8 mouse cellular contexts compared by ENCODE assay signal in the genomic region with DNA sequence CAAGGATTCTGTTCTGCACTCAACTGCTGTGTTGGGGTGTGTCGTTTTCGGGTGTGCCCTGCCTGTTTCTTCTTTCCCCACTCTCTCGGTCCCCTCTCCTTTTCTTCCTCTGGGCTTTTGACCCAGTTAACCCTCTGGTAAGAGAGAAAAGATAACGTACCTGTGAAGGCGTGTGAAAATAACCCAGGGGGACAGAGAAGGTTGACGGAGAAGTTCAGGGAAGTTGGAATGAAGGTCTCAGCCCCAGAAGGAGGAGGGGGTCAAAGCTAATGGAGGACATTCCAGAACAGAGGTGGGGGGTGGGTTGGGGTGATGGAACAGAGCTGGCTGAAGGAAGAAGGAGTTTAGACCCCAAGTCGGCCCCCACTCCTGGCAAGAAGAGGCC. TPM values are rescaled to one million over a fixed set of nuclear protein-coding genes. Genes with fewer than 3 reads are reported as not detected.
DNase-seq lines count a peak whose midpoint lies in the region; ATAC-seq and TF ChIP-seq lines count a peak whose summit lies in the region.

No protein-coding gene starts in this region.

- 9% methylated on average over 7 of the region's 7 CpGs for WGBS in hindbrain, embryonic 15.5 days
- WGBS in midbrain, embryonic 16.5 days, result 4% methylated on average over 7 of the region's 7 CpGs

- peaks cover 4% of the 10 kb centered on the region; the same call in 1 of the 2 replicates for H3K36me3 ChIP-seq in hindbrain, embryonic 15.5 days
- H3K36me3 ChIP-seq in midbrain, embryonic 16.5 days (ENCODE audit: control insufficient read depth, insufficient read depth, low read length), result no peaks in the 10 kb centered on the region; the same call in 1 of the 2 replicates

- intact Hi-C loops in left cerebral cortex, adult 2 months (cut with DNase I), result no loop called here
- intact Hi-C loops in left cerebral cortex, postnatal 10 days (cut with DNase I), result no loop called here
- intact Hi-C loops in gastrocnemius, postnatal 14 days (cut with DNase I; ENCODE audit: low total_unique reads), result no loop called here

- H3K9ac ChIP-seq in hindbrain, embryonic 15.5 days, result peak overlapping the region; percentile 82
- H3K9ac ChIP-seq in midbrain, embryonic 16.5 days (ENCODE audit: low read depth, low read length), result peak overlapping the region; percentile 85

- no peak for DNase-seq in left cerebral cortex, adult 2 months (ENCODE audit: extremely low spot score in 1 of 2, low spot score in 2 of 2)
- DNase-seq in left cerebral cortex, postnatal 10 days (ENCODE audit: extremely low spot score in 1 of 2, low spot score in 2 of 2), result no peak
- no peak for DNase-seq in urinary bladder, adult 18-20 months (ENCODE audit: low spot score in 2 of 2)
- no peak for DNase-seq in kidney, postnatal 4 days
- DNase-seq in gastrocnemius, postnatal 14 days, result no peak

- peak overlapping the region; percentile 71 for H3K4me3 ChIP-seq in left cerebral cortex, adult 2 months
- H3K4me3 ChIP-seq in brown adipose tissue, adult 24 weeks (ENCODE audit: insufficient read depth, low read depth, low read length), result peak overlapping the region; percentile 78
- H3K4me3 ChIP-seq in hindbrain, embryonic 15.5 days, result peak overlapping the region; percentile 67
- H3K4me3 ChIP-seq in midbrain, embryonic 16.5 days (ENCODE audit: low read depth, low read length), result peak overlapping the region; percentile 74

- no peak for ATAC-seq in hindbrain, embryonic 15.5 days (ENCODE audit: low FRiP score, low read depth)
- ATAC-seq in midbrain, embryonic 16.5 days, result no peak

- H3K4me1 ChIP-seq in brown adipose tissue, adult 24 weeks (ENCODE audit: control insufficient read depth, insufficient read depth, insufficient read length, low read length), result peaks cover 6% of the 10 kb centered on the region; the same call in 1 of the 2 replicates
- H3K4me1 ChIP-seq in hindbrain, embryonic 15.5 days (replicated peaks), result peaks cover 78% of the 10 kb centered on the region
- peaks cover 58% of the 10 kb centered on the region for H3K4me1 ChIP-seq in midbrain, embryonic 16.5 days (ENCODE audit: control insufficient read depth, insufficient read depth, low read length)

- H3K4me2 ChIP-seq in hindbrain, embryonic 15.5 days, result peak overlapping the region; percentile 90
- H3K4me2 ChIP-seq in midbrain, embryonic 16.5 days (ENCODE audit: low read length), result peak overlapping the region; percentile 95

- no peaks in the 10 kb centered on the region for H3K27me3 ChIP-seq in hindbrain, embryonic 15.5 days
- H3K27me3 ChIP-seq in midbrain, embryonic 16.5 days (ENCODE audit: control insufficient read depth, insufficient read depth, low read depth, low read length), result no peaks in the 10 kb centered on the region

- 0 out of 2 replicates have a peak, but pooled peaks cover 2% of the 10 kb centered on the region for H3K9me3 ChIP-seq in hindbrain, embryonic 15.5 days
- no peaks in the 10 kb centered on the region; the same call in 1 of the 2 replicates for H3K9me3 ChIP-seq in midbrain, embryonic 16.5 days (replicated peaks; ENCODE audit: control insufficient read depth, low read length, poor library complexity, severe bottlenecking)

- TF ChIP-seq CTCF in left cerebral cortex, adult 2 months (IDR thresholded peaks at IDR 0.05), result no peak

- H3K27ac ChIP-seq in left cerebral cortex, adult 2 months, result peak overlapping the region; percentile 76
- H3K27ac ChIP-seq in brown adipose tissue, adult 24 weeks (replicated peaks; ENCODE audit: low read depth, low read length), result peak overlapping the region; percentile 99
- peak overlapping the region; percentile 75 for H3K27ac ChIP-seq in hindbrain, embryonic 15.5 days (replicated peaks)
- peak overlapping the region; percentile 95; the same call in 1 of the 2 replicates for H3K27ac ChIP-seq in midbrain, embryonic 16.5 days (ENCODE audit: low read length)

RNA-seq across cellular contexts. Expression of a gene that starts 3.6 kb away (rescaled TPM):
- 10 to 100 TPM in 1 of 2 experiments, 1 to 10 TPM in 1; 8.5 to 10.8 TPM for total RNA-seq in left cerebral cortex, adult 2 months (2021)
- 10 to 100 TPM; 20.6 to 23.6 TPM for total RNA-seq in left cerebral cortex, postnatal 10 days (2021)
- polyA plus RNA-seq in brown adipose tissue, adult 24 weeks (2012; ENCODE audit: insufficient read depth, insufficient read length, missing spikeins), result 7.4 and 8.8 TPM in 2 replicates
- polyA plus RNA-seq in hindbrain, embryonic 15.5 days (2015; fragmentation: Nextera tagmentation; extraction: Ambion mirVana), result 21.1 and 24.7 TPM in 2 replicates
- 18.4 and 18.8 TPM in 2 replicates for polyA plus RNA-seq in midbrain, embryonic 16.5 days (2015; fragmentation: Nextera tagmentation; extraction: Ambion mirVana)
- 10 to 100 TPM; 13.4 to 13.7 TPM for total RNA-seq in gastrocnemius, postnatal 14 days (2021)

RNA-seq across cellular contexts. Expression of a gene that starts 7.8 kb away (rescaled TPM):
- total RNA-seq in left cerebral cortex, adult 2 months (2021), result 1 to 10 TPM; 2.1 to 4.1 TPM
- 10 to 100 TPM in 1 of 2 experiments, 1 to 10 TPM in 1; 6.0 to 11.8 TPM for total RNA-seq in left cerebral cortex, postnatal 10 days (2021)
- polyA plus RNA-seq in brown adipose tissue, adult 24 weeks (2012; ENCODE audit: insufficient read depth, insufficient read length, missing spikeins), result 1.4 and 2.8 TPM in 2 replicates
- 22.1 and 22.6 TPM in 2 replicates for polyA plus RNA-seq in hindbrain, embryonic 15.5 days (2015; fragmentation: Nextera tagmentation; extraction: Ambion mirVana)
- 13.5 and 14.6 TPM in 2 replicates for polyA plus RNA-seq in midbrain, embryonic 16.5 days (2015; fragmentation: Nextera tagmentation; extraction: Ambion mirVana)
- 1 to 10 TPM; 4.8 TPM for total RNA-seq in gastrocnemius, postnatal 14 days (2021)

RNA-seq across cellular contexts. Expression of a gene that starts 10.7 kb away (rescaled TPM):
- total RNA-seq in left cerebral cortex, adult 2 months (2021), result 10 to 100 TPM; 30.0 to 39.7 TPM
- total RNA-seq in left cerebral cortex, postnatal 10 days (2021), result 10 to 100 TPM; 29.1 to 31.0 TPM
- polyA plus RNA-seq in brown adipose tissue, adult 24 weeks (2012; ENCODE audit: insufficient read depth, insufficient read length, missing spikeins), result 17.0 and 26.4 TPM in 2 replicates
- 30.8 and 32.4 TPM in 2 replicates for polyA plus RNA-seq in hindbrain, embryonic 15.5 days (2015; fragmentation: Nextera tagmentation; extraction: Ambion mirVana)
- 28.4 and 30.5 TPM in 2 replicates for polyA plus RNA-seq in midbrain, embryonic 16.5 days (2015; fragmentation: Nextera tagmentation; extraction: Ambion mirVana)
- total RNA-seq in gastrocnemius, postnatal 14 days (2021), result 10 to 100 TPM; 10.5 to 11.9 TPM

RNA-seq across cellular contexts. Expression of a gene that starts 27.6 kb away (rescaled TPM):
- 10 to 100 TPM; 14.6 to 17.8 TPM for total RNA-seq in left cerebral cortex, adult 2 months (2021)
- total RNA-seq in left cerebral cortex, postnatal 10 days (2021), result 10 to 100 TPM; 12.5 to 19.1 TPM
- polyA plus RNA-seq in brown adipose tissue, adult 24 weeks (2012; ENCODE audit: insufficient read depth, insufficient read length, missing spikeins), result 3.0 and 3.3 TPM in 2 replicates
- polyA plus RNA-seq in hindbrain, embryonic 15.5 days (2015; fragmentation: Nextera tagmentation; extraction: Ambion mirVana), result 10.0 and 10.5 TPM in 2 replicates
- 8.6 and 10.3 TPM in 2 replicates for polyA plus RNA-seq in midbrain, embryonic 16.5 days (2015; fragmentation: Nextera tagmentation; extraction: Ambion mirVana)
- 1 to 10 TPM; 5.4 to 6.9 TPM for total RNA-seq in gastrocnemius, postnatal 14 days (2021)

RNA-seq across cellular contexts. Expression of a gene that starts 28.3 kb away (rescaled TPM):
- 10 to 100 TPM; 58.9 to 59.3 TPM for total RNA-seq in left cerebral cortex, adult 2 months (2021)
- total RNA-seq in left cerebral cortex, postnatal 10 days (2021), result 10 to 100 TPM; 61.5 to 72.4 TPM
- 125 and 142 TPM in 2 replicates for polyA plus RNA-seq in brown adipose tissue, adult 24 weeks (2012; ENCODE audit: insufficient read depth, insufficient read length, missing spikeins)
- 63.7 and 68.6 TPM in 2 replicates for polyA plus RNA-seq in hindbrain, embryonic 15.5 days (2015; fragmentation: Nextera tagmentation; extraction: Ambion mirVana)
- 63.9 and 76.4 TPM in 2 replicates for polyA plus RNA-seq in midbrain, embryonic 16.5 days (2015; fragmentation: Nextera tagmentation; extraction: Ambion mirVana)
- total RNA-seq in gastrocnemius, postnatal 14 days (2021), result 10 to 100 TPM; 55.3 to 65.1 TPM
